Mouse (Mus musculus): Measurements from ENCODE around the gene Mpst. TPM values are rescaled to one million over a fixed set of nuclear protein-coding genes. Genes with fewer than 3 reads are reported as not detected.

Gene Mpst
- polyA plus RNA-seq, 1 experiment from 2014 or later: 2.7 TPM

- Histone ChIP-seq H3K36me3 (ENCODE audit: control insufficient read depth, insufficient read depth, low read length) (no peaks in the 10 kb centered on the region), H3K4me1 (replicated peaks; ENCODE audit: control insufficient read depth, insufficient read depth, low read length) (no peaks in the 10 kb centered on the region), H3K4me3 (ENCODE audit: low read depth, low read length) (no peak overlapping the region), H3K27me3 (ENCODE audit: control insufficient read depth, insufficient read depth, low read length) (no peaks in the 10 kb centered on the region), H3K9me3 (ENCODE audit: control insufficient read depth, low read length) (no peaks in the 10 kb centered on the region), H3K27ac (ENCODE audit: low read depth, low read length) (no peak overlapping the region), H3K4me2 (replicated peaks; ENCODE audit: low read depth, low read length) (no peak overlapping the region), H3K9ac (ENCODE audit: low read depth, low read length) (no peak overlapping the region)
- DNase-seq (ENCODE audit: low spot score) (no peak), ATAC-seq (ENCODE audit: low FRiP score) (no peak)
- 83% methylated on average over 10 of the region's 10 CpGs for WGBS
Observed at GRCm38 (mm10) chr15:78378556-78378955, 27.7 kb upstream of the Mpst start.

DNA sequence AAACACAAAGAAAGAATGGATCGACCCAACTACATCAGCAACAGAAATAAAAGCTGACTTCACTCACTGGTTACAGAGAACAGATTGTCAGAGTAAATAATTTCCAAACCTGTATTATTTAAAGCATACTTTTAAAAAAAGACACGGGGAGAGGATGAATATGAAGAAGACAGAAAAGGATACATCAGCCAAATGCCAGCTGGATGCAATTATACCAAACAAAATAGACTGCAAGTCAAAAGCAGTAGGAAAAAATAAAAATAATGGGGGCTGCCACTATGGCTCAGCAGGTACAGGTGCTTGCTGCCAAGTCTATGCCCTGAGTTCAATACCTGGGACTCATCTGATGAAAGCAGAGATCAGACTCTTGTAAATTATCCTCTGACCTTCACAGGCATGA is 26.0 kb upstream of the Mpst start:
- H3K9ac ChIP-seq (ENCODE audit: low read depth, low read length): no peak overlapping the region
- DNase-seq (ENCODE audit: low spot score) (no peak), ATAC-seq (ENCODE audit: low FRiP score) (no peak)
- no peak overlapping the region for H3K27ac ChIP-seq (ENCODE audit: low read depth, low read length)
- H3K4me3 ChIP-seq (ENCODE audit: low read depth, low read length): no peak overlapping the region
- H3K9me3 ChIP-seq (ENCODE audit: control insufficient read depth, low read length): no peaks in the 10 kb centered on the region
- H3K27me3 ChIP-seq (ENCODE audit: control insufficient read depth, insufficient read depth, low read length): no peaks in the 10 kb centered on the region
- H3K36me3 ChIP-seq (ENCODE audit: control insufficient read depth, insufficient read depth, low read length): no peaks in the 10 kb centered on the region
- H3K4me2 ChIP-seq (replicated peaks; ENCODE audit: low read depth, low read length): no peak overlapping the region
- no peaks in the 10 kb centered on the region for H3K4me1 ChIP-seq (replicated peaks; ENCODE audit: control insufficient read depth, insufficient read depth, low read length)
- WGBS: 78% methylated on average over 2 of the region's 2 CpGs

DNA sequence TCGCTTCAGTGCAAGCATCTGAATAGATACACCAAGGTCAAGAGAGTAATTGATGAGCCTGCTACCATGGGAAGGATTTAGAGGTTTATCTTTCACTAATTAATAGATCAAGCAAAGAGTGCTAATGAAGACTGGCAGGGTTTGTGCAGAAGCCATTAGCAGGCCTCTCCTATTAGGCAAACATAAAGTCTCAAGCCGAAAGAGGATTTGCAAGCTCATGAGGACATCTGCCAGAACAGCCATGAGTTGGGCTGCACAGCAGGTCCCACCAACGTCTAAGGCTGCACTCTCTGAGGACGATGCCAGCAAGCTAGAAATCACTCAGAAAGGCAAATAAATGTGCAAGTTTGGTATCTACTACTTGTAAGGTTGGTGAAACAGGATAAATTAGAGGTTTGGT is 25.5 kb upstream of the Mpst start:
- ATAC-seq (ENCODE audit: low FRiP score): no peak
- WGBS: 82% methylated on average over 4 of the region's 4 CpGs

GRCm38 (mm10) chr15:78382115-78382514 is 24.1 kb upstream of the Mpst start:
- no peaks in the 10 kb centered on the region for H3K4me1 ChIP-seq (replicated peaks; ENCODE audit: control insufficient read depth, insufficient read depth, low read length)
- no peaks in the 10 kb centered on the region for H3K9me3 ChIP-seq (ENCODE audit: control insufficient read depth, low read length)
- no peak overlapping the region for H3K27ac ChIP-seq (ENCODE audit: low read depth, low read length)
- no peak overlapping the region for H3K4me2 ChIP-seq (replicated peaks; ENCODE audit: low read depth, low read length)
- H3K36me3 ChIP-seq (ENCODE audit: control insufficient read depth, insufficient read depth, low read length): no peaks in the 10 kb centered on the region
- no peak overlapping the region for H3K9ac ChIP-seq (ENCODE audit: low read depth, low read length)
- no peak overlapping the region for H3K4me3 ChIP-seq (ENCODE audit: low read depth, low read length)
- WGBS: 98% methylated on average over 4 of the region's 4 CpGs
- no peak for ATAC-seq (ENCODE audit: low FRiP score)
- no peaks in the 10 kb centered on the region for H3K27me3 ChIP-seq (ENCODE audit: control insufficient read depth, insufficient read depth, low read length)
- DNase-seq (ENCODE audit: low spot score): no peak

More for the DNA sequence above, 25.5 kb upstream of the Mpst start:
- no peaks in the 10 kb centered on the region for H3K27me3 ChIP-seq (ENCODE audit: control insufficient read depth, insufficient read depth, low read length)
- H3K9ac ChIP-seq (ENCODE audit: low read depth, low read length): no peak overlapping the region
- H3K9me3 ChIP-seq (ENCODE audit: control insufficient read depth, low read length): no peaks in the 10 kb centered on the region
- H3K4me1 ChIP-seq (replicated peaks; ENCODE audit: control insufficient read depth, insufficient read depth, low read length): no peaks in the 10 kb centered on the region
- no peak for DNase-seq (ENCODE audit: low spot score)
- no peak overlapping the region for H3K27ac ChIP-seq (ENCODE audit: low read depth, low read length)
- no peaks in the 10 kb centered on the region for H3K36me3 ChIP-seq (ENCODE audit: control insufficient read depth, insufficient read depth, low read length)
- no peak overlapping the region for H3K4me2 ChIP-seq (replicated peaks; ENCODE audit: low read depth, low read length)
- H3K4me3 ChIP-seq (ENCODE audit: low read depth, low read length): no peak overlapping the region

GRCm38 (mm10) chr15:78383450-78384219 is 22.6 kb upstream of the Mpst start:
- no peaks in the 10 kb centered on the region for H3K36me3 ChIP-seq (ENCODE audit: control insufficient read depth, insufficient read depth, low read length)
- H3K27me3 ChIP-seq (ENCODE audit: control insufficient read depth, insufficient read depth, low read length): no peaks in the 10 kb centered on the region
- no peak overlapping the region for H3K4me2 ChIP-seq (replicated peaks; ENCODE audit: low read depth, low read length)
- no peak overlapping the region for H3K9ac ChIP-seq (ENCODE audit: low read depth, low read length)
- DNase-seq (ENCODE audit: low spot score) (no peak), ATAC-seq (ENCODE audit: low FRiP score) (no peak)
- H3K4me3 ChIP-seq (ENCODE audit: low read depth, low read length): no peak overlapping the region
- H3K4me1 ChIP-seq (replicated peaks; ENCODE audit: control insufficient read depth, insufficient read depth, low read length): no peaks in the 10 kb centered on the region
- 86% methylated on average over 11 of the region's 11 CpGs for WGBS
- H3K9me3 ChIP-seq (ENCODE audit: control insufficient read depth, low read length): no peaks in the 10 kb centered on the region
- no peak overlapping the region for H3K27ac ChIP-seq (ENCODE audit: low read depth, low read length)

DNA sequence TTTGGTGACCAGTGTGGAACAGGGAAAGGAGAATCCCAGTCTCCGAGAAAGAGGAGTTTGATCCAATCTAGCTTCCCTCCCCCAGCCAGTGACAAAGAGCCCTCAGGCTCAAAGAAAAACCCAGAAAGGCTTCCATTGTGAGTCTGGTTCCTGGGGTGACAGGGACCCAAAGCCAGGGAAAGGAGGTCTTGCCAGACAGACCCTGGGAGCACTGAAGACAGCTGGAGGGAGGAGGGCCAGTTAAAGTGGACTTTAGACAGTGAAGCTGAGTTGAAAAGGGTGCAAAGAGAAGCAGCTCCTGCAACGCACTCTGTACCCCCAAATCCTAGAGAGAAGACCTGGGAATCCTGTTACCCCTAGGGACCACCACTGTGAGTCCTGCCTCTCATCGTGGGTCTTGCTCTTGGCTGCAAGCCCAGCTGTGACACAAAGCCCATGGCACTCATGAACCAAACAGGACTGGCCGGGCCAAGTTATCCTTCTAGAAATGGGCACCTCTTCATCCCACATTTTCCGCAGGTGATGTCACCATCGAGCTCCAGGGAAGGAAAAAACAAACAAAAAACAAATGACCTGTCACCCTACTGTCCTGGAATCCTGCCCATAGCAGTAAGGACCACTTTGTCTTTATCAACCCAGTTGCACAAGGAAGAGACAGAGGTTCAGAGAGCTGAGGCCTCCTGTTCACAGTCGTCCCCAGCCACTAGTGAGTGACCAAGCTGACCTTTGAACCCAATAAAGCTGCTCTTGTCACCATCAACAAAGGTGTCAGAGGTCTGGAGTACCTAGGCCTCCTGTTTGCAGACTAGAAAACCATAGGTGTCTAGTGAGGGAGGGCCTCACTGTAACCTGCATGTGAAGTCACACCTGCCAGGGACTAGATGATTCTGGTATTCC is 21.7 kb upstream of the Mpst start:
- no peak overlapping the region for H3K9ac ChIP-seq (ENCODE audit: low read depth, low read length)
- H3K4me1 ChIP-seq (replicated peaks; ENCODE audit: control insufficient read depth, insufficient read depth, low read length): no peaks in the 10 kb centered on the region
- H3K4me3 ChIP-seq (ENCODE audit: low read depth, low read length): no peak overlapping the region
- DNase-seq (ENCODE audit: low spot score) (no peak), ATAC-seq (ENCODE audit: low FRiP score) (no peak)
- H3K27ac ChIP-seq (ENCODE audit: low read depth, low read length): no peak overlapping the region
- H3K36me3 ChIP-seq (ENCODE audit: control insufficient read depth, insufficient read depth, low read length): no peaks in the 10 kb centered on the region
- H3K4me2 ChIP-seq (replicated peaks; ENCODE audit: low read depth, low read length): no peak overlapping the region
- no peaks in the 10 kb centered on the region for H3K9me3 ChIP-seq (ENCODE audit: control insufficient read depth, low read length)
- H3K27me3 ChIP-seq (ENCODE audit: control insufficient read depth, insufficient read depth, low read length): no peaks in the 10 kb centered on the region
- WGBS: 73% methylated on average over 7 of the region's 7 CpGs

DNA sequence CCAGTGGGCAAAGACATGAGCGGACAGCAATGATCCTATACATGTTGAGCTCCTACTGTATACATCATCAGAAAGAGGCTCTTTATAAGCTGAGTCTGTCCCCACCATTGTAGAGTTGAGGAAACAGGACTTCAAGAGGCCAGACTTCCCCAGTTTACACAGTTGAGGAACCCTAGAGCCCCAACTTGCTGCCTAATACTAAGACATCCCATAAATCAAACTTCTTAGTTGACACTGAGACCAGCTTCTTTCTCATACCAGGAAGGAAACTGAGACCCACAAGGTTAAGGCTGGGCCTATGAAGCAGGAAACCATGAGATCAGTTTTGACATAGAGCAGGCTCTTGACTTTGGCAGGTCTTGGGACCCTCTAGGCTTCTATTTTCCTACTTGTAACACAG is 20.7 kb upstream of the Mpst start:
- Histone ChIP-seq H3K27ac (ENCODE audit: low read depth, low read length) (no peak overlapping the region), H3K9ac (ENCODE audit: low read depth, low read length) (no peak overlapping the region), H3K36me3 (ENCODE audit: control insufficient read depth, insufficient read depth, low read length) (no peaks in the 10 kb centered on the region), H3K4me1 (replicated peaks; ENCODE audit: control insufficient read depth, insufficient read depth, low read length) (no peaks in the 10 kb centered on the region), H3K4me2 (replicated peaks; ENCODE audit: low read depth, low read length) (no peak overlapping the region), H3K27me3 (ENCODE audit: control insufficient read depth, insufficient read depth, low read length) (no peaks in the 10 kb centered on the region), H3K9me3 (ENCODE audit: control insufficient read depth, low read length) (no peaks in the 10 kb centered on the region), H3K4me3 (ENCODE audit: low read depth, low read length) (no peak overlapping the region)
- WGBS: 100% methylated on average over 1 of the region's 1 CpGs
- DNase-seq (ENCODE audit: low spot score): no peak
- no peak for ATAC-seq (ENCODE audit: low FRiP score)

GRCm38 (mm10) chr15:78390855-78391254 is 15.4 kb upstream of the Mpst start:
- no peak for DNase-seq (ENCODE audit: low spot score)
- Histone ChIP-seq H3K4me2 (replicated peaks; ENCODE audit: low read depth, low read length) (no peak overlapping the region), H3K4me1 (replicated peaks; ENCODE audit: control insufficient read depth, insufficient read depth, low read length) (no peaks in the 10 kb centered on the region), H3K9me3 (ENCODE audit: control insufficient read depth, low read length) (no peaks in the 10 kb centered on the region), H3K9ac (ENCODE audit: low read depth, low read length) (no peak overlapping the region), H3K27ac (ENCODE audit: low read depth, low read length) (no peak overlapping the region), H3K4me3 (ENCODE audit: low read depth, low read length) (no peak overlapping the region), H3K36me3 (ENCODE audit: control insufficient read depth, insufficient read depth, low read length) (no peaks in the 10 kb centered on the region), H3K27me3 (ENCODE audit: control insufficient read depth, insufficient read depth, low read length) (no peaks in the 10 kb centered on the region)
- ATAC-seq (ENCODE audit: low FRiP score): no peak
- 82% methylated on average over 3 of the region's 3 CpGs for WGBS

Data from hindbrain, embryonic 11.5 days (tissue).